Mouse (Mus musculus) liver, postnatal 0 days (tissue): ENCODE data around the gene Nlrc5. TPM values are rescaled to one million over a fixed set of nuclear protein-coding genes. Genes with fewer than 3 reads are reported as not detected.

Experiments used
- ATAC-seq: fragments of 200-750 bp; cut with Nextera tagmentation; 2 replicates; pipeline ENCODE4 v1.8.0; 2017; ENCODE audit warnings: mild to moderate bottlenecking, moderate library complexity
- DNase-seq: peaks from one replicate; pipeline ENCODE4 v3.0.0-alpha.2; 2016
- H3K27ac ChIP-seq: fragments of 300-500 bp; sonication (generic); 2 replicates; pipeline ENCODE4 v1.5.1; 2014; ENCODE audit warnings: antibody characterized with exemption, moderate library complexity, mild to moderate bottlenecking, low read depth
- H3K27me3 ChIP-seq: fragments of 300-500 bp; sonication (generic); 2 replicates; pipeline ENCODE4 v1.6.1; 2014; ENCODE audit warnings: low read length, control low read depth, mixed read lengths; ENCODE audit not compliant: insufficient read depth
- H3K36me3 ChIP-seq: fragments of 300-500 bp; sonication (generic); replicated peaks from 2 replicates; pipeline ENCODE4 v1.6.1; 2014; ENCODE audit warnings: mild to moderate bottlenecking, control low read depth, low read length, moderate library complexity, mixed read lengths; ENCODE audit not compliant: insufficient read depth
- H3K4me1 ChIP-seq: fragments of 300-500 bp; sonication (generic); 2 replicates; pipeline ENCODE4 v1.6.1; 2014; ENCODE audit warnings: antibody characterized with exemption, mild to moderate bottlenecking, control low read depth; ENCODE audit not compliant: insufficient read depth
- H3K4me2 ChIP-seq: fragments of 300-500 bp; sonication (generic); 2 replicates; pipeline ENCODE4 v1.6.1; 2014; ENCODE audit warnings: low read depth, mild to moderate bottlenecking, low read length, moderate library complexity, mixed read lengths
- H3K4me3 ChIP-seq: fragments of 300-500 bp; sonication (generic); 2 replicates; pipeline ENCODE4 v1.5.1; 2014; ENCODE audit warnings: low read depth, low read length
- H3K9ac ChIP-seq: fragments of 300-500 bp; sonication (generic); replicated peaks from 2 replicates; pipeline ENCODE4 v1.6.1; 2014; ENCODE audit warnings: mild to moderate bottlenecking, moderate library complexity
- H3K9me3 ChIP-seq: fragments of 300-500 bp; sonication (generic); 2 replicates; pipeline ENCODE4 v1.6.1; 2016; ENCODE audit warnings: mild to moderate bottlenecking, control low read depth, low read length, mixed read lengths
- CTCF ChIP-seq: sonication (generic); IDR thresholded peaks from 2 replicates; pipeline ENCODE4 v1.5.1; 2016; ENCODE audit warnings: antibody characterized with exemption, low read depth
- EP300 ChIP-seq: IDR thresholded peaks from 2 replicates; pipeline ENCODE4 v1.6.1; 2016; ENCODE audit warnings: antibody characterized with exemption, low read depth, mild to moderate bottlenecking
- WGBS: fragments of 180-500 bp; shearing (Covaris S2); extraction: QIAGEN DNeasy Blood & Tissue Kit; methylation state at CpG from one replicate; pipeline ENCODE4 v1.1.7; 2014; ENCODE audit not compliant: insufficient replicate concordance; 5-methylcytosine and 5-hydroxymethylcytosine counted together
- polyA plus RNA-seq: library from polyadenylated mRNA; unstranded; fragments of >200 nt; fragmentation: Nextera tagmentation; extraction: Ambion mirVana; gene quantifications from 2 replicates; pipeline ENCODE4 v1.2.1, GENCODE M21; 2015

Gene Nlrc5
- polyA plus RNA-seq, 1 experiment from 2014 or later: 1.3 TPM

DNA sequence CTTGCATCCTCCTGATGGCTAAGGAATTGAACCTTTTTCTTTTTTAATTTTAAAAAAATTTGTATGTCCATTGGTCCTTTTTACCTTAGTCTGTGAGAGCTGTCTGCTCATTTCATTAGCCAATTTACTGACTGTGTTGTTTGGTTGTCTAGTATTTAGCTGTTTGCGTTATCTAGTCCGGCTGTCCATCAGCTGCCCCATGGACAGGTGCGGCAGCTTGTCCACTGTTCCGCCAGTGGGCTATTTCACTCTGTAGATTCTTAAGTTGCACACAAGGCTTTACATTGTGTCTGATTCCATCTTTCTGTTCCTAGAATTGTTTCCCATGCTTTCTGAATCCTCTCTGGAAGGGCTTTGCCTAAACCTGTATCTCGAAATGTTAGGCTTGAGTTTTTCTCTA is 4.5 kb downstream of the Nlrc5 start:
- Histone ChIP-seq H3K4me2 (no peak overlapping the region), H3K4me1 (peaks cover 3% of the 10 kb centered on the region; the same call in 1 of the 2 replicates), H3K9ac (no peak overlapping the region), H3K27ac (no peak overlapping the region), H3K9me3 (no peaks in the 10 kb centered on the region), H3K4me3 (no peak overlapping the region), H3K36me3 (no peaks in the 10 kb centered on the region), H3K27me3 (no peaks in the 10 kb centered on the region; the same call in 1 of the 2 replicates)
- TF ChIP-seq EP300 (no peak), CTCF (no peak)
- DNase-seq: no peak
- ATAC-seq: no peak
- WGBS: 85% methylated on average over 5 of the region's 5 CpGs

GRCm38 (mm10) chr8:94439691-94440090 is 5.5 kb downstream of the Nlrc5 start:
- ATAC-seq: no peak
- Histone ChIP-seq H3K4me3 (no peak overlapping the region), H3K27me3 (no peaks in the 10 kb centered on the region), H3K36me3 (no peaks in the 10 kb centered on the region), H3K9ac (no peak overlapping the region), H3K4me2 (no peak overlapping the region), H3K27ac (no peak overlapping the region), H3K4me1 (no peaks in the 10 kb centered on the region), H3K9me3 (no peaks in the 10 kb centered on the region)
- TF ChIP-seq CTCF: no peak
- no peak for TF ChIP-seq EP300
- DNase-seq: no peak

DNA sequence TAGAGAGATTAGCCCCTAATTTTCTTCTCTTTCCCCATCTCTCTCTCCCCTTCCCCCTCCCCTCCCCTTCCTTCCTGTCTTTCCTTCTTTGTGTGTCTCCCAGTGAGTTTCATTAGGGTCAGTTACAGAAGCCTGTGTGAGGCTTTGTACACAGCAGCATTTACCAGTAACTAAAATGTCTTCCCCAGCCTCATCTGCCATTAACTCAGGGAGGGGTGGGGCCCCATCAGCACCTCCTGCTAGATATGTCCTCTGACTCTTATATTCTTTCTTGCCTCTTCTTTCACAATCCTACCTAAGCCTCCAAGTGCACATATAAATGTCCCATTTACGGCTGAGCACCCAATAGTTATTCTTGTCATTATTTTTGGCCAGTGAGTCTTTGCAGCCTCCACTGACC is 6.2 kb downstream of the Nlrc5 start:
- WGBS: 68% methylated on average over 1 of the region's 1 CpGs
- Histone ChIP-seq H3K4me3 (no peak overlapping the region), H3K36me3 (no peaks in the 10 kb centered on the region), H3K4me2 (no peak overlapping the region), H3K9ac (no peak overlapping the region), H3K27ac (no peak overlapping the region), H3K27me3 (no peaks in the 10 kb centered on the region), H3K9me3 (no peaks in the 10 kb centered on the region), H3K4me1 (no peaks in the 10 kb centered on the region)
- TF ChIP-seq CTCF: no peak
- DNase-seq (no peak), ATAC-seq (no peak)

DNA sequence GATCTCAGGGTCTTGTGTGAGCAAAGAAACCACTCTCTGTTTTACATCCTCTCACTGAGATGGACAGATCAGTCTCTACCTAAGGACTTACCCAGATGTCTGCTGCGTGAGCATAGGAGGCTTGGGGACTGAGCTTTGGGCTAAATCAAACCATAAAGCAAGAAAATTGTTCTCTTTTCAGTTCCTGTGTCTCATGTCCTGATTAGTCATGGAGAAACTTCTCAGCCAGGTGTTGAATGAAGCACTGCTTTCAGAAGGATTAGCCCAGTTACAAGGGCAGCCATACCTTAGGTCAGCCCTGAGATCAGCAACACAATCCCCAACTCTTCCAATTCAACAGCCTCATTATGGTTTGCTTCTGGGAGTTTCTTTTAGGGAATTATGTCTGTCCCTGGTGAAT is 7.5 kb downstream of the Nlrc5 start:
- Histone ChIP-seq H3K9me3 (no peaks in the 10 kb centered on the region), H3K4me3 (no peak overlapping the region), H3K27me3 (no peaks in the 10 kb centered on the region), H3K36me3 (no peaks in the 10 kb centered on the region), H3K4me2 (no peak overlapping the region), H3K4me1 (no peaks in the 10 kb centered on the region), H3K27ac (no peak overlapping the region), H3K9ac (no peak overlapping the region)
- DNase-seq (no peak), ATAC-seq (no peak)
- TF ChIP-seq CTCF (no peak), EP300 (no peak)
- 68% methylated on average over 1 of the region's 1 CpGs for WGBS

- H3K9ac ChIP-seq: no peak overlapping the region
- no peak overlapping the region for H3K27ac ChIP-seq
- no peak for DNase-seq
- TF ChIP-seq CTCF (no peak), EP300 (no peak)
- H3K4me3 ChIP-seq: no peak overlapping the region
- no peaks in the 10 kb centered on the region for H3K36me3 ChIP-seq
- no peaks in the 10 kb centered on the region for H3K9me3 ChIP-seq
- no peak overlapping the region for H3K4me2 ChIP-seq
- H3K4me1 ChIP-seq: no peaks in the 10 kb centered on the region
- no peaks in the 10 kb centered on the region for H3K27me3 ChIP-seq
- ATAC-seq: no peak
- WGBS: 70% methylated on average over 3 of the region's 3 CpGs
Observed at GRCm38 (mm10) chr8:94443153-94443552, 9.0 kb downstream of the Nlrc5 start.

DNA sequence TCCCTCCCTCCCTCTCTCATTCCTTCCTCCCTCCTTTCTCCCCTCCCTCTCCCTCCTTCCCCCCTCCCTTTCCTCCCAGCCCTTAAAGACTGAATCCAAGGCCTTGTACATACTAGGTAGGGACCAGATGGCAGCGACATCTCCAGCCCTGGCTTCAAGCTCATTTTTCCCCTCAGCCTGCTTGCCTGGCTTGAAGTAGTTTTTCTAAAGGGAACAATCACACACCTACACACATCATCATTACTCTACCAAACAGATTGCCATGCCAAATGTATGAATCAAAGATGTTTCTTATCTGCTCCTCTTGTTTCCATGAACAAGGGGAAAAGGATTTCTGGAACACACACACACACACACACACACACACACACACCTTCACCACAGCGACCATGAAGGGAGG is 10.3 kb downstream of the Nlrc5 start:
- H3K27me3 ChIP-seq: no peaks in the 10 kb centered on the region
- no peak for DNase-seq
- H3K27ac ChIP-seq: no peak overlapping the region
- no peak overlapping the region for H3K4me2 ChIP-seq
- H3K36me3 ChIP-seq: no peaks in the 10 kb centered on the region
- WGBS: 56% methylated on average over 2 of the region's 2 CpGs
- no peak for ATAC-seq
- H3K9me3 ChIP-seq: no peaks in the 10 kb centered on the region
- H3K9ac ChIP-seq: no peak overlapping the region
- TF ChIP-seq EP300 (no peak), CTCF (no peak)
- no peak overlapping the region for H3K4me3 ChIP-seq
- no peaks in the 10 kb centered on the region for H3K4me1 ChIP-seq

DNA sequence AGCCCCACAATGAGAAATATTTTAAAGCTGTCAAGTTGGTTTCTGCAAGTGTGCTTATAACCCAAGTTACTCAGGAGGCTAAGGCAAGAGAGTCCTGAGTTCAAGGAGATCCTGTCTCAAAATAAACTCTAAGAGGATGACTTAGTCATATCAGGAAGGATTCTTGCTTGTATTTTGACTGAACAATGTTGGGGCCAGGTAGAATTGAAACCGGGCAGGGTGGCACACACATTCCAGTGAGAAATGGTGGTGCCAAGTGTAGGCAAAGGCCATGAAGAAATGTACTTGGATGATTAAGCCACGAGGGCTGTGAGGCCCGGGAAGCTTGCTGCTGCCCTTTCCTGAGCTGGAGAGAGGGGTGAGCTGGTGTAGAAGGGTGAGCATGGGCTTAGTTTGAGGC is 13.0 kb downstream of the Nlrc5 start:
- Histone ChIP-seq H3K36me3 (no peaks in the 10 kb centered on the region), H3K4me2 (no peak overlapping the region), H3K4me3 (no peak overlapping the region), H3K4me1 (no peaks in the 10 kb centered on the region), H3K9ac (no peak overlapping the region), H3K27me3 (no peaks in the 10 kb centered on the region), H3K9me3 (no peaks in the 10 kb centered on the region), H3K27ac (no peak overlapping the region)
- ATAC-seq: no peak
- WGBS: 77% methylated on average over 3 of the region's 3 CpGs
- TF ChIP-seq EP300 (no peak), CTCF (no peak)
- DNase-seq: no peak
